Mouse (Mus musculus) liver, embryonic 12.5 days (tissue): ENCODE results near the gene Gcnt1. TPM values are rescaled to one million over a fixed set of nuclear protein-coding genes. Genes with fewer than 3 reads are reported as not detected.

Experiments used
- ATAC-seq: fragments of 200-750 bp; cut with Nextera tagmentation; 2 replicates; pipeline ENCODE4 v1.8.0; 2017; ENCODE audit warnings: moderate number of reproducible peaks, mild to moderate bottlenecking, moderate library complexity
- H3K27ac ChIP-seq: fragments of 300-500 bp; sonication (generic); 2 replicates; pipeline ENCODE4 v1.5.1; 2016; ENCODE audit warnings: mild to moderate bottlenecking
- H3K27me3 ChIP-seq: fragments of 300-500 bp; sonication (generic); replicated peaks from 2 replicates; pipeline ENCODE4 v1.6.1; 2016; ENCODE audit warnings: mild to moderate bottlenecking, moderate library complexity
- H3K36me3 ChIP-seq: fragments of 300-500 bp; sonication (generic); 2 replicates; pipeline ENCODE4 v1.6.1; 2016; ENCODE audit warnings: mild to moderate bottlenecking, moderate library complexity
- H3K4me1 ChIP-seq: fragments of 300-500 bp; sonication (generic); 2 replicates; pipeline ENCODE4 v1.6.1; 2016
- H3K4me2 ChIP-seq: fragments of 300-500 bp; sonication (generic); 2 replicates; pipeline ENCODE4 v1.6.1; 2016; ENCODE audit warnings: mild to moderate bottlenecking, moderate library complexity
- H3K4me3 ChIP-seq: fragments of 300-500 bp; sonication (generic); 2 replicates; pipeline ENCODE4 v1.5.1; 2016; ENCODE audit warnings: mild to moderate bottlenecking, moderate library complexity
- H3K9ac ChIP-seq: fragments of 300-500 bp; sonication (generic); 2 replicates; pipeline ENCODE4 v1.6.1; 2016; ENCODE audit warnings: mild to moderate bottlenecking, moderate library complexity
- H3K9me3 ChIP-seq: fragments of 300-500 bp; sonication (generic); replicated peaks from 2 replicates; pipeline ENCODE4 v1.6.1; 2016; ENCODE audit warnings: mild to moderate bottlenecking, moderate library complexity
- WGBS: fragments of 180-500 bp; shearing (Covaris S2); methylation state at CpG from one replicate; pipeline ENCODE4 v1.1.7; 2016; ENCODE audit not compliant: insufficient replicate concordance; 5-methylcytosine and 5-hydroxymethylcytosine counted together
- polyA plus RNA-seq: library from polyadenylated mRNA; unstranded; fragments of >200 nt; fragmentation: Nextera tagmentation; extraction: Ambion mirVana; gene quantifications from 2 replicates; pipeline ENCODE4 v1.2.1, GENCODE M21; 2016

Gene Gcnt1
- polyA plus RNA-seq, 1 experiment from 2014 or later: 25.2 TPM

DNA sequence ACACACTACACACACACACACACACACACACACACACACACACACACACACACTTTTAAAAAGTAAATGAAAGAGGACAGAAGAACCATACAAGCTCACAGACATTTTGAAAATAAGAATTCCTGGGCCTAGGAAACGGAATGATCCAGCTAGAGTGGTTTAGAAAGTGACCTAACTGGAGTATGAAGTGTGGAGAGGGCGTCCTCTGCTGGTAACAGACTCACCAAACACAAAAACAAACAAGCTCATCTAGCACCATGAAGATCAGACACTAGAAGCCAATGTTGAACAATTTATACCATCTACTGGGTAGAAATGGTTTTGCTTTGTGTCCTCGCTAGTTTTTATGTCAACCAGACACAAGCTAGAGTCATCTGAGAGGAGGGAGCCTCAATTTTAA is 7.9 kb downstream of the Gcnt1 start:
- peak; percentile 61; the same call in 1 of the 2 replicates for ATAC-seq
- Histone ChIP-seq H3K9ac (no peak overlapping the region), H3K4me1 (peaks cover 38% of the 10 kb centered on the region), H3K4me2 (no peak overlapping the region), H3K36me3 (no peaks in the 10 kb centered on the region), H3K4me3 (no peak overlapping the region), H3K27ac (no peak overlapping the region), H3K9me3 (no peaks in the 10 kb centered on the region), H3K27me3 (no peaks in the 10 kb centered on the region)
- WGBS: 24% methylated on average over 3 of the region's 3 CpGs

GRCm38 (mm10) chr19:17361181-17361580 is 11.5 kb downstream of the Gcnt1 start:
- peak; percentile 60 for ATAC-seq
- Histone ChIP-seq H3K4me1 (peaks cover 61% of the 10 kb centered on the region), H3K27me3 (no peaks in the 10 kb centered on the region), H3K9ac (0 out of 2 replicates have a peak overlapping the region, but pooled peaks have one; percentile 33), H3K4me2 (no peak overlapping the region), H3K9me3 (no peaks in the 10 kb centered on the region), H3K36me3 (no peaks in the 10 kb centered on the region), H3K4me3 (no peak overlapping the region), H3K27ac (peak overlapping the region; percentile 66)
- WGBS: 13% methylated on average over 2 of the region's 2 CpGs

- Histone ChIP-seq H3K36me3 (0 out of 2 replicates have a peak, but pooled peaks cover under 1% of the 10 kb centered on the region), H3K4me2 (peak overlapping the region; percentile 10), H3K27me3 (no peaks in the 10 kb centered on the region), H3K4me3 (no peak overlapping the region), H3K27ac (no peak overlapping the region; the same call in 1 of the 2 replicates), H3K9me3 (no peaks in the 10 kb centered on the region), H3K9ac (0 out of 2 replicates have a peak overlapping the region, but pooled peaks have one; percentile 24), H3K4me1 (peaks cover 57% of the 10 kb centered on the region)
- ATAC-seq: no peak
- 40% methylated on average over 14 of the region's 14 CpGs for WGBS
These were observed 13.2 kb downstream of the Gcnt1 start for GRCm38 (mm10) chr19:17359315-17359890.

GRCm38 (mm10) chr19:17357391-17357790 is 15.3 kb downstream of the Gcnt1 start:
- Histone ChIP-seq H3K4me1 (peaks cover 74% of the 10 kb centered on the region), H3K9ac (no peak overlapping the region), H3K9me3 (no peaks in the 10 kb centered on the region), H3K27ac (peak overlapping the region; percentile 72), H3K36me3 (peaks cover 20% of the 10 kb centered on the region), H3K4me2 (peak overlapping the region; percentile 86; the same call in 1 of the 2 replicates), H3K4me3 (no peak overlapping the region), H3K27me3 (no peaks in the 10 kb centered on the region)
- WGBS: 66% methylated on average over 3 of the region's 3 CpGs
- no peak for ATAC-seq

GRCm38 (mm10) chr19:17356932-17357331 is 15.7 kb downstream of the Gcnt1 start:
- peak overlapping the region; percentile 86 for H3K4me2 ChIP-seq
- H3K36me3 ChIP-seq: peaks cover 25% of the 10 kb centered on the region
- H3K27me3 ChIP-seq: no peaks in the 10 kb centered on the region
- H3K4me3 ChIP-seq: peak overlapping the region; percentile 89
- peak overlapping the region; percentile 95; the same call in 1 of the 2 replicates for H3K9ac ChIP-seq
- ATAC-seq: no peak
- H3K27ac ChIP-seq: peak overlapping the region; percentile 72
- WGBS: 49% methylated on average over 6 of the region's 6 CpGs
- no peaks in the 10 kb centered on the region for H3K9me3 ChIP-seq
- peaks cover 77% of the 10 kb centered on the region for H3K4me1 ChIP-seq

- Histone ChIP-seq H3K4me3 (peak overlapping the region; percentile 89), H3K27ac (peak overlapping the region; percentile 94), H3K9me3 (no peaks in the 10 kb centered on the region), H3K27me3 (no peaks in the 10 kb centered on the region), H3K4me2 (peak overlapping the region; percentile 86), H3K36me3 (peaks cover 32% of the 10 kb centered on the region), H3K9ac (peak overlapping the region; percentile 95), H3K4me1 (peaks cover 79% of the 10 kb centered on the region)
- WGBS: under 1% methylated on average over 50 of the region's 50 CpGs
- ATAC-seq: peak; percentile 88
These were observed 16.4 kb downstream of the Gcnt1 start for GRCm38 (mm10) chr19:17355950-17356867.

- no peaks in the 10 kb centered on the region for H3K27me3 ChIP-seq
- 11% methylated on average over 4 of the region's 4 CpGs for WGBS
- H3K4me3 ChIP-seq: peak overlapping the region; percentile 89
- no peak for ATAC-seq
- H3K4me1 ChIP-seq: peaks cover 79% of the 10 kb centered on the region
- H3K9me3 ChIP-seq: no peaks in the 10 kb centered on the region
- peak overlapping the region; percentile 86 for H3K4me2 ChIP-seq
- H3K36me3 ChIP-seq: peaks cover 40% of the 10 kb centered on the region
- peak overlapping the region; percentile 94 for H3K27ac ChIP-seq
- H3K9ac ChIP-seq: peak overlapping the region; percentile 95
These were observed 17.3 kb downstream of the Gcnt1 start for GRCm38 (mm10) chr19:17355361-17355760.

DNA sequence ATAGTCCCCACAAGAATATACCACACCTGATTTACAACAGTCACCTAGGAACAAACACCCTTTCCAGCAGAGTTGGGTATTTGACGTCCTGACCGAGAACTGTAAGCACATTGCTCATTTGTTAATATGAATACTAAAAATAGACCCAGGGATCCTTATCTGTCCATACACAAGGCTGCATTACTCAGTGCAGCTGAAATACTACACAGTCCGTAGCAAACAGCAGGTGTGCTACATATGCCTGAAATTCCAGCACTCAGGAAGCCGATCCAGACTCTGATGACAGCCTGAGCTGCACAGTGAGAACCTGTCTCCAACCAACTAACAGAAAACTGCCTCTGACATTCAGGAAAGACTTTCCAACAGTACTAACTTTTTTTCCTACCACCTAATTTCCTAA is 17.8 kb downstream of the Gcnt1 start:
- Histone ChIP-seq H3K4me1 (peaks cover 79% of the 10 kb centered on the region), H3K36me3 (peaks cover 45% of the 10 kb centered on the region), H3K4me3 (peak overlapping the region; percentile 89), H3K4me2 (peak overlapping the region; percentile 86), H3K9me3 (no peaks in the 10 kb centered on the region), H3K27ac (peak overlapping the region; percentile 94), H3K9ac (peak overlapping the region; percentile 95), H3K27me3 (no peaks in the 10 kb centered on the region)
- WGBS: 20% methylated on average over 4 of the region's 4 CpGs
- peak; percentile 72 for ATAC-seq

DNA sequence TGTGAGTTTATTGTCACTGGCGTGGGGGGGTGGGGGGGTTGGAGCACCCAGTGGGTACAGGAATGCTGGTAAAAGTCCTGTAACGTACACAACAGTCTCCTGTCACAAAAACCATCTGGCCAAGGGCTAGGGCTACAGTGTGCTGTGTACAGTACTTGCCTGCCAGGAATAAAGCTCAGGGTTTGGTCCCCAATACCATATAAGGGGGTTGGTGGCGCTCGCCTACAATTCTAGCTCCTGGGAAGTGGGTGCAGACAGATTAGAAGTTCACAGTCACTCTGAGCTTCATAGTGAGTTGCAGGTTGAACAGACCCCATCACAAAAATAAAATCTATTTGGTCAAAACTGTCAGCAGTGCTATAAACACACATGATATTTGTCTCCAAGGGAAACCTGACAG is 18.3 kb downstream of the Gcnt1 start:
- WGBS: 37% methylated on average over 4 of the region's 4 CpGs
- Histone ChIP-seq H3K4me2 (peak overlapping the region; percentile 86), H3K27me3 (no peaks in the 10 kb centered on the region), H3K4me1 (peaks cover 79% of the 10 kb centered on the region), H3K27ac (peak overlapping the region; percentile 94), H3K9me3 (no peaks in the 10 kb centered on the region), H3K4me3 (peak overlapping the region; percentile 89), H3K36me3 (peaks cover 49% of the 10 kb centered on the region), H3K9ac (peak overlapping the region; percentile 95)
- peak; percentile 67 for ATAC-seq

DNA sequence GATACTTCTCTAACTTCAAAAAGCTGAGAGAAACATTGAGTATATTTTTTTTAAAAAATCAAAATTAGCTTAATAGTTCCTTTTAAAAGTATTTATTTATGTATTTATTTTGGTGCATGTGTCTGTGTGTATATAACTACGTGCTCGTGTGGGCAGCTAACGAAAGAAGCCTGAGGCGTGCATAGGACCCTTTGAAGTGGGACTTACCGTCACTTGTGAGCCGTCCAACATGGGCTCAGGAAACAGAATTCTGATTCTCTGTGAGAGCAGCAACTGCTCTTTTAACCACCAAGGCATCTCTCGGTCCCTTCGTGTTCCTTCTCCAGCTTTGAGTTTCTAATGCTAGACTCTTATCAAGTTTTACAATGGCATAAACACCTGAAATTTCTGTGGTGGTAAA is 18.9 kb downstream of the Gcnt1 start:
- H3K27ac ChIP-seq: peak overlapping the region; percentile 94
- 75% methylated on average over 8 of the region's 8 CpGs for WGBS

GRCm38 (mm10) chr19:17347852-17348251 is 24.8 kb downstream of the Gcnt1 start:
- WGBS: 60% methylated on average over 2 of the region's 2 CpGs

More for the DNA sequence above, 18.9 kb downstream of the Gcnt1 start:
- Histone ChIP-seq H3K36me3 (peaks cover 54% of the 10 kb centered on the region), H3K27me3 (no peaks in the 10 kb centered on the region), H3K9me3 (no peaks in the 10 kb centered on the region), H3K4me1 (peaks cover 80% of the 10 kb centered on the region), H3K4me2 (peak overlapping the region; percentile 86), H3K4me3 (peak overlapping the region; percentile 89), H3K9ac (peak overlapping the region; percentile 95)
- ATAC-seq: no peak

More at GRCm38 (mm10) chr19:17347852-17348251, 24.8 kb downstream of the Gcnt1 start:
- H3K27me3 ChIP-seq: no peaks in the 10 kb centered on the region
- no peak overlapping the region for H3K27ac ChIP-seq
- no peak for ATAC-seq
- H3K36me3 ChIP-seq: peaks cover 76% of the 10 kb centered on the region
- no peak overlapping the region for H3K4me2 ChIP-seq
- H3K4me3 ChIP-seq: no peak overlapping the region
- H3K9ac ChIP-seq: no peak overlapping the region
- no peaks in the 10 kb centered on the region for H3K9me3 ChIP-seq
- H3K4me1 ChIP-seq: peaks cover 97% of the 10 kb centered on the region
